Mouse (Mus musculus) heart, adult 8-10 months (tissue): Measurements from ENCODE around the gene Glo1. TPM values are rescaled to one million over a fixed set of nuclear protein-coding genes. Genes with fewer than 3 reads are reported as not detected.
"Not testable (repeated sequence)": the region's sequence is repeated elsewhere in the genome, so short reads cannot be mapped to it uniquely, and the experiment has no call there.

ENCODE experiments used
- DNase-seq: peaks from one replicate; pipeline ENCODE4 v3.0.0; 2022; ENCODE audit warnings: low spot score
- total RNA-seq, 4 experiments: library from RNA; stranded (reverse); gene quantifications; 2 replicates each; pipeline ENCODE4 v1.2.4; 2022

Gene Glo1
- 100 to 1,000 TPM; 157 to 166 (median 162) TPM for total RNA-seq

GRCm38 (mm10) chr17:30626719-30627118 is at the start of gene Glo1:
TSS of gene Glo1 (minus strand) at chr17:30626871.
- not testable (repeated sequence) for DNase-seq

- no peak for DNase-seq
These were observed 48.5 kb upstream of the Glo1 start for GRCm38 (mm10) chr17:30675021-30675740.

- no peak for DNase-seq
These were observed 46.4 kb upstream of the Glo1 start for GRCm38 (mm10) chr17:30673023-30673422.

- no peak for DNase-seq
These were observed 45.9 kb upstream of the Glo1 start for GRCm38 (mm10) chr17:30672556-30672955.

- DNase-seq = no peak
These were observed 38.2 kb upstream of the Glo1 start for GRCm38 (mm10) chr17:30664856-30665255.

- no peak for DNase-seq
These were observed 36.5 kb upstream of the Glo1 start for GRCm38 (mm10) chr17:30663170-30663569.

GRCm38 (mm10) chr17:30662131-30662530 is 35.5 kb upstream of the Glo1 start:
- DNase-seq = no peak

GRCm38 (mm10) chr17:30658152-30658544 is 31.5 kb upstream of the Glo1 start:
- peak; percentile 41 for DNase-seq

- DNase-seq = no peak
These were observed 31.0 kb upstream of the Glo1 start for GRCm38 (mm10) chr17:30657530-30658151.

- no peak for DNase-seq
These were observed 26.3 kb upstream of the Glo1 start for GRCm38 (mm10) chr17:30653010-30653409.

GRCm38 (mm10) chr17:30648770-30649169 is 22.1 kb upstream of the Glo1 start:
- DNase-seq = no peak

GRCm38 (mm10) chr17:30640896-30641295 is 14.2 kb upstream of the Glo1 start:
- DNase-seq = no peak

GRCm38 (mm10) chr17:30638996-30639395 is 12.3 kb upstream of the Glo1 start:
- DNase-seq = no peak

- no peak for DNase-seq
These were observed 11.0 kb upstream of the Glo1 start for GRCm38 (mm10) chr17:30637714-30638113.

- DNase-seq = no peak
These were observed 8.7 kb upstream of the Glo1 start for GRCm38 (mm10) chr17:30635367-30635766.

- not testable (repeated sequence) for DNase-seq
These were observed 2.5 kb downstream of the Glo1 start, which contains the start of gene Dnah8 for GRCm38 (mm10) chr17:30624132-30624531. TSS of gene Dnah8 (plus strand) at chr17:30624354.

- no peak for DNase-seq
These were observed 3.5 kb downstream of the Glo1 start for GRCm38 (mm10) chr17:30623200-30623599.

- no peak for DNase-seq
These were observed 5.2 kb downstream of the Glo1 start for GRCm38 (mm10) chr17:30621450-30621849.

- DNase-seq = no peak
These were observed 6.1 kb downstream of the Glo1 start for GRCm38 (mm10) chr17:30620548-30620947.

- no peak for DNase-seq
These were observed 7.5 kb downstream of the Glo1 start for GRCm38 (mm10) chr17:30619153-30619552.

GRCm38 (mm10) chr17:30618136-30618891 is 8.4 kb downstream of the Glo1 start:
- DNase-seq = no peak

GRCm38 (mm10) chr17:30616203-30616602 is 10.5 kb downstream of the Glo1 start:
- no peak for DNase-seq
